Mouse (Mus musculus) brain, embryonic 14.5 days (tissue): ENCODE measurements at regions not wholly inside any gene's neighbourhood (a gene's known extent, or its start where the extent isn't known, plus 50 kb on each side); places are given as distances from the start of the nearest gene placed in this dataset.

Experiments used
- DNase-seq: peaks from one replicate; pipeline ENCODE4 v3.0.0-alpha.2; 2011; ENCODE audit warnings: low read depth
- CTCF ChIP-seq: fragments of 200-500 bp; IDR thresholded peaks from 2 replicates; pipeline ENCODE4 v1.5.1; 2012; ENCODE audit warnings: inconsistent platforms, mild to moderate bottlenecking, moderate library complexity, borderline replicate concordance; ENCODE audit not compliant: insufficient read depth, insufficient read length; ENCODE audit errors: extremely low read depth
- POLR2A ChIP-seq: fragments of 200-500 bp; IDR thresholded peaks from 2 replicates; pipeline ENCODE4 v1.6.1; 2012; ENCODE audit warnings: mild to moderate bottlenecking, inconsistent platforms, borderline replicate concordance; ENCODE audit not compliant: poor library complexity, insufficient read depth, insufficient read length, severe bottlenecking; ENCODE audit errors: extremely low read depth

GRCm38 (mm10) chr12:106835241-106835640, 653.2 kb upstream of the 3110018I06Rik start:
- TF ChIP-seq POLR2A (no peak), CTCF (no peak)
- no peak for DNase-seq

- peak; percentile 91 for DNase-seq
These were observed 648.8 kb upstream of the 3110018I06Rik start for GRCm38 (mm10) chr12:106839618-106840017.

GRCm38 (mm10) chr12:106840150-106840651, 648.2 kb upstream of the 3110018I06Rik start:
- DNase-seq: peak; percentile 70
- TF ChIP-seq POLR2A: no peak
- TF ChIP-seq CTCF: no peak

More at GRCm38 (mm10) chr12:106839618-106840017, 648.8 kb upstream of the 3110018I06Rik start:
- TF ChIP-seq POLR2A: no peak
- no peak for TF ChIP-seq CTCF

GRCm38 (mm10) chr12:106841996-106842395, 646.4 kb upstream of the 3110018I06Rik start:
- peak; percentile 89 for DNase-seq
- TF ChIP-seq POLR2A (no peak), CTCF (no peak)

GRCm38 (mm10) chr12:106842396-106842795, 646.0 kb upstream of the 3110018I06Rik start:
- TF ChIP-seq CTCF (no peak), POLR2A (no peak)
- DNase-seq: no peak

- DNase-seq: no peak
- TF ChIP-seq POLR2A (no peak), CTCF (peak; percentile 10; the same call in 1 of the 2 replicates)
These were observed 636.8 kb upstream of the 3110018I06Rik start for GRCm38 (mm10) chr12:106851666-106852065.

GRCm38 (mm10) chr12:106852736-106853135, 635.7 kb upstream of the 3110018I06Rik start:
- TF ChIP-seq POLR2A: no peak
- TF ChIP-seq CTCF: no peak
- peak; percentile 61 for DNase-seq

- TF ChIP-seq POLR2A (no peak), CTCF (no peak)
- no peak for DNase-seq
These were observed 634.7 kb upstream of the 3110018I06Rik start for GRCm38 (mm10) chr12:106853711-106854240.

- no peak for DNase-seq
- no peak for TF ChIP-seq POLR2A
- TF ChIP-seq CTCF: no peak
These were observed 632.9 kb upstream of the 3110018I06Rik start for GRCm38 (mm10) chr12:106855520-106855919.

- TF ChIP-seq CTCF (no peak), POLR2A (no peak)
- no peak for DNase-seq
These were observed 626.8 kb upstream of the 3110018I06Rik start for GRCm38 (mm10) chr12:106861638-106862037.

GRCm38 (mm10) chr12:106864076-106864475, 624.4 kb upstream of the 3110018I06Rik start:
- DNase-seq: no peak
- TF ChIP-seq POLR2A (no peak), CTCF (no peak)

GRCm38 (mm10) chr12:106868036-106868435, 620.4 kb upstream of the 3110018I06Rik start:
- no peak for DNase-seq
- TF ChIP-seq POLR2A (no peak), CTCF (no peak)

- no peak for DNase-seq
These were observed 617.0 kb upstream of the 3110018I06Rik start for GRCm38 (mm10) chr12:106871481-106871880.

More at GRCm38 (mm10) chr12:106871481-106871880, 617.0 kb upstream of the 3110018I06Rik start:
- TF ChIP-seq CTCF: no peak
- TF ChIP-seq POLR2A: no peak
